Mouse (Mus musculus): ENCODE results near the gene Uck1.

The Uck1 gene

GRCm38 (mm10) chr2:32219501-32219900, 40.5 kb downstream of the Uck1 start:
- no peak for DNase-seq (ENCODE audit: low spot score in 2 of 2)

GRCm38 (mm10) chr2:32218541-32219334, 41.2 kb downstream of the Uck1 start:
- no peak for DNase-seq (ENCODE audit: low spot score in 2 of 2)

- DNase-seq (ENCODE audit: low spot score in 2 of 2) = no peak
Measured at GRCm38 (mm10) chr2:32218113-32218512, 41.8 kb downstream of the Uck1 start.

- DNase-seq (ENCODE audit: low spot score in 2 of 2) = no peak
Measured at GRCm38 (mm10) chr2:32217656-32218055, 42.3 kb downstream of the Uck1 start.

GRCm38 (mm10) chr2:32216506-32216905, 43.5 kb downstream of the Uck1 start:
- no peak for DNase-seq (ENCODE audit: low spot score in 2 of 2)

GRCm38 (mm10) chr2:32215576-32215975, 44.4 kb downstream of the Uck1 start:
- no peak for DNase-seq (ENCODE audit: low spot score in 2 of 2)

- DNase-seq (ENCODE audit: low spot score in 2 of 2) = peak in 1 of 2 experiments; percentile 48
Measured at GRCm38 (mm10) chr2:32213000-32213399, 47.0 kb downstream of the Uck1 start.

GRCm38 (mm10) chr2:32211689-32212088, 48.3 kb downstream of the Uck1 start:
- no peak for DNase-seq (ENCODE audit: low spot score in 2 of 2)

GRCm38 (mm10) chr2:32207682-32208081, 52.3 kb downstream of the Uck1 start:
- no peak for DNase-seq (ENCODE audit: low spot score in 2 of 2)
